Mouse (Mus musculus): ENCODE data around the gene Dppa5a.
"Not testable (repeated sequence)": the region's sequence is repeated elsewhere in the genome, so short reads cannot be mapped to it uniquely, and the experiment has no call there.

Dppa5a gene

DNA sequence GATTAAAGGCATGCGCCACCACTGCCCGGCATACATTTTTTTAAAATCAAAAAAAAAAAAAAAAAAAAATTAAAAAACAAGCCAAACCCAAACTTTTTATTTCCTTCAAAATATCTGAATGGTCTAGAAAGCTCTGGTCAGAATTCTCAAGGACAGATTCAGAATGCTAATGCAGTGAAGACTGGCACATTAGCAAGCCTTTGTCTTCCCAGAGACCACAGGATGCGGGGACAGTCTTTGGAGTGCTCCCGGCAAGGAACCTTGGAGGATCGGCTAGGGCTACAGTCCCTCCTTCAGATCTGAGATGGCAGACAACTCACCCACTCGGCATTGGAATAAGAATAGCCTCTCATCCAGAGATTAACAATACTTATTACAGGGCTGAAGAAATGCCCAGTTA is 3.3 kb downstream of the Dppa5a start:
- no peak for DNase-seq (ENCODE audit: low read depth)

DNA sequence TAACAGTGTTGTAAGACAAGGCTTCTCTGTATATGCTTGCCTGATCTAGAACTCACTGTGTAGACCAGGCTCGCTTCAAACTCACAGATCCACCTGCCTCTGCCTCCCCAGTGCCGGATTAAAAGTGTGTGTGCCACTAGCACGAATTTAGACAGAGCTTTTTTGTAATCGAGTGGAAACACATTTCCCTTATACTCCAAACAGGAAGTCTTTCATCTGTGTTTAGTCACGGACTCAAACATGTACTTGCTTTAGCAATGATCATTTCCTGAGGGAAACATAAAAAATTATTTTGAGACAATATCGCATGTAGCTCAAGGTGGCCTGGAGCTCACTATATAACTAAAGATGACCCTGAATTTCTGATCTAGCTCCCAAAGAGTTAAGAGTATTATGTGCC is 4.6 kb downstream of the Dppa5a start:
- DNase-seq (ENCODE audit: low read depth) = peak; percentile 17

DNA sequence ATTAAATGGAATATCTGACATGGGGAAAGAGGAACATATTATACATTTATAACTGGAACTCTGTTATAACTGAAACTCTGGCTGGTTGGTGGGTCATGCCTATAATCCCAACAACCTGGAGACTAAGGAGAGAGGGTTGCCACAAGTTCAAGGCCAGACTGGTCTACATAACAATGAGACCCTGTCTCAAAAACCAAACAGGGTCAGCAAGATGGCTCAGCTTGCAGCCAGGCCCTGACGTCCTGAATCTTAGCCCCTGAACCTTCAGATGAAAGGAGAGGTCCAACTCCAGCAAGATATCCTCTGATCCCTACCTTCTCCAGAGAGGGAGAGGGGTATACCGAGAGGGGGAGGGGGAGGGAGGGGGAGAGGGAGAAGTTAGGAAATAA is 7.5 kb downstream of the Dppa5a start:
- no peak for DNase-seq (ENCODE audit: low read depth)

DNA sequence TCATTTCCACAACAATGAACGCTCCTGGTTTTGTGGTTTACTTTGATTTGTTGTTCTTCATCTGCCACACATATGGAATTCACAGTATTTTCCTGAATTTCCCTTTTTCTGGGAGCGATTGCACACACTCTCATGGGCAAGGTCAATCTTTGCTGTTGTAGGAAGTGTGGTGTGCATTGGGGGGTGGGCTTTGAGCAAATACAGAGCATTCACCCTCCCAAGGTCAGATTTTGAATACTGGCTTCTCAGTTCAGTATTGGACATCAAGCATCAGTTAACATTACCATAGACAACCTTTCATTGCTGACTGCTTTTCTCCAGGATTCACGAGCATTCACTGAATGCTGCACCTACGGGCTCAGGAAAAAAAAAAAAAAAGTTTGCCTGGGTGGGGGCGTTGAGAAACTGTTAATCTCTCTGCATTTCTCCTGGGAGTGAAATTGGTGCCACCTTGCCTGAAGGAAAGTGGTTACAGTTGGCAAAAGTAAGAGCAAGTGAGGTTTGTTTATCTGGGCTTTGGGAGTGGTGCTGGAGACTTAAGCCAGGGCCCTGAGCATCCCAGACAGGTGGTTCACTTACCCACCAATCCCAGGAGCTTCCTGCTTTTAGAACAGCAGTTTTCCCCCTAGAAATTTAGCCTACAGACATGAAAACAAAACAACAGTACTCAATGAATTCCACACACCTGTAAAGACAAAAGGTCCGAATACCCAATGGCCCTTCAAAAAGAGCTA is 8.1 kb downstream of the Dppa5a start:
- DNase-seq (ENCODE audit: low read depth) = no peak

DNA sequence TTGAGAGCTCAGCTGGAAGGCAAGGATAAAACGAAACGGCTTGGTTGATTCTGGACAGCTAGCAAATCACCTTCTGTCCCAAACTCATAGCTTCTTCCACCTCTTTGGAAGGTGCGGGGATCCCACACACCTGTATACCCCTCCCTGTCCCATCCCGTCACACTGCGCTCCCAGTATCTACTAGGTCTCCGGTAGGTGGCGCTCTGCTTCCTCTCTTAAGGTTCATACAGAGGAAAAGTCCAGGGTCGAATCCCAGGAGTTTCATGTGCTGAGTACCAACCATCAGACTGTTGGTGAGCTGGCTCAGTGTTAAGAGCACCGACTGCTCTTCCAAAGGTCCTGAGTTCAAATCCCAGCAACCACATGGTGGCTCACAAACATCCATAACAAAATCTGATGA is 9.9 kb downstream of the Dppa5a start:
- peak; percentile 69 for DNase-seq (ENCODE audit: low read depth)

DNA sequence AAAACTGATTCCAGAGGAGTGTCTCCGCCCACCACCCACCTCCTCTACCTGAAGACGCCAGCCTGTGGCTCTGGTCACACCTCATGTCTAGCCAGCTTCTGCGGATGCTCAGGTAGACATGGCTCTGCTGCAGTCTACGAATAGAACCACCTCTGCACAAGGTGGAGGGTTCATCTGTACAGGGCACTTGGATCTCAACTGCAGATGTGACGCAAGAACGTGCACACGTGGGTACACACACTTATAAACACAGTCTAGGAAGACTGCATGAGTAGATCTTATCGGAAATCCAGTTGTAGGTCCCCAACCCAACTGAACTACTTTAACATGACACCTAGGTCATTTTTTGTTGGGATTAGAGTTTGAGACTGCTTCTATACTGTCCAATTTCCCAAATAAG is 12.4 kb downstream of the Dppa5a start, which contains the start of gene Gsta2:
Gene Gsta2, minus strand, starts transcription at position 178 of the 400 bp plus-strand sequence.
- DNase-seq (ENCODE audit: low read depth) = no peak

DNA sequence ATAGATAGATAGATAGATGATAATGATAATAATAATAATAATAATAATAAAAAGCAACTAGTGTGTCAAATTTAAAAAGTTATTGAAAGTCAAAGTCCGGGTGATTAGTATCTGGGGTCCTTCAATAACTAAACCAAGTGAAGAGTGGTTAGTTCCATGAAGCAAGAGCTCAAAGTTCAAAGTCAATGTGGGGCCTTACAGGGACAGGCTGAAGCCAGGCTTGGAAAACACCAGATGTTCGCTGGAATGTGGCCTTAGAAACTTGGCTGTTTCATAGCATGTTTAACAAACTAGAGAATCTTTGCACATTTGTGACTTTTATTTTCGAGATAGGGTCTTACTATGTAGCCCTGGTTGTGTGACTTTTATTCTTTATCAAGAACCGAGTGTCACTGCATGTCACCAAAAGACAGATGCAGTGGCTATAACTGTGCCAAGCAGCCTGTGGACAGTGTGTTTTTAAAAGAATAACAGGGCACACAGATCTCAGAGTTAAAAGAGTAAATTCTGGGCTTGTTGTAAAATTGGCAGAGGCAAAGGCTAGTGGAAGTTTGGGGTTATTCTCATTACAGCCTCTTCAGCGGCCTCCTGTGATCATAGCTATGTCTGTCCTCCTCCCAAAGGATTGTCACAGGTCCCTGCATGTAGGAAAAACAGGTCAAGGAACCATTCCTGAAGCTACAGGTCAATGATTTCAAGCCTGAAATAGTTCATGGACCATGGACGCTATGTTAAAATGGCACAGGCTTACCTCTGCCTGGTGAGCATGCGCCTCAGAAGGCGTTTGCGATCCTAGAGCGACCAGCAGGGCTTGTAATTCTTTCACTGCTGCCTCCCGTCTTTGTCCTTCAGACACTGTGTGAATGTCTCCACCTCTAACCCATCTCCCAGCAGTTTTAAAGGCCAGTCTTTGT is 13.1 kb downstream of the Dppa5a start:
- DNase-seq (ENCODE audit: low read depth) = no peak

DNA sequence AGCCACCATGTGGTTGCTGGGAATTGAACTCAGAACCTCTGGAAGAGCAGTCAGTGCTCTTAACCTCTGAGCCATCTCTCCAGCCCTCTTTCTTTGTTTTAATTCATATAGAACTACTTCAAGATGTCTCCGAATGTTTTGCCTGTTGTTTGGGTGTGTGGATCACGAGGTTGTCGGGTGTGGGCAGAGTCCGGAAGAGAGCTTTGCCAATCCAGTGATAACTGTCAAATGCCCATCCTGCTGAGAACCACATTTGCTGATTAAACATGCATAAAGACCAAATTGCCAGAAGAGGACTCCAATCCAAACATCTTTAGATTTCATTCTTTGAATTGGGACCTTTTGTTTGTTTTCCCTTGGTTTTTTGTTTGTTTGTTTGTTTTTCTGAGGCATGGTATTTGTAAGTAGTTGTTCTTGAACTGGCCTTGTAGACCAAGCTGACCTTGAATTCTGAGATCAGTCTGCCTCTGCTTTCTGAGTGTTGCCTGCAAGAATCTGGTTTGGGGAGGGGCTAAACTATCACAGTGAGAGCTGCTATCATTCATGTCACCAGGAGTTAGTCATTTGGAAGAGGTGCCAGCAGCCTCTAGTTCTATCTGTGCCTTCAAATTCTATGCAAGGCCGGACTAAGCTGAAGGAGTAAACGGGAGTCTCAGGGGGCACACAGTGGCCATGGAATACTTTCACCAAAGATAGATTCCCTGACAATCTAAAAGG is 16.3 kb downstream of the Dppa5a start:
- no peak for DNase-seq (ENCODE audit: low read depth)

DNA sequence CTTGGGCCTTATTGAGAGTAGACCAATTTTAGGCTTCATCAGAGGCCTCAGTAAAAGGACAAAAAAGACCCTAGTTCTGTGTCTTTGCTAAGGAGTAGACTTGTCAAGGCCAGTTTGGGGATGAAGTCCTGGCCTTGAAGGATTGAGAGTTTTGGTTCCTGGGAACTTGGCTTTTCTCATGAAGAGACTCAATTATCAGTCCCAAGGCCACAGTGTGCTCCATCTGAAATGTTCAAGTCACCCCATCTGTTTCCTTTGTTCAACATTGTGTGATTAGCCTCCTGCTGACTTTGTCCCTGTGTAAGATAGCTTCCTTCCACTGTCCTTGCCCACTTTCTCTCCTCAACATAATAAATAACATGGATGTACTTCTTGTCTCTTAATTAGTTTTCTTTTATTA is 18.0 kb downstream of the Dppa5a start:
- DNase-seq (ENCODE audit: low read depth) = not testable (repeated sequence)

DNA sequence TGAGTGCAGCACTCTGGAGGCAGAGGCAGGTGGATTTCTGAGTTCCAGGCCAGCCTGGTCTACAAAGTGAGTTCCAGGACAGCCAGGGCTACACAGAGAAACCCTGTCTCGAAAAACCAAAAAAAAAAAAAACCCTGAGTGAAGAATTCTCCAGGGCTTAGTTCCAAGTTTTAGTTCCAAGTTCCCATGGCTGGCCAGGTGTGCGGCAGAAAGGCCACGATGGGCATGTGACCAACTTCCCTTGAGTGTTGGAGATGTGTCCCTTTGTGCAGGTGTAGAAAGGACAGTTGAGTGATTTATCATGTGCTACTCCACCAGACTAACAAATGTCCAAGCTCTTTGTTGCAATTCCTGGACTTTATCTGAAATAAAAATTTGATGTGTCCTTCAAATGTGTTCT is 18.8 kb downstream of the Dppa5a start:
- DNase-seq (ENCODE audit: low read depth) = not testable (repeated sequence)

DNA sequence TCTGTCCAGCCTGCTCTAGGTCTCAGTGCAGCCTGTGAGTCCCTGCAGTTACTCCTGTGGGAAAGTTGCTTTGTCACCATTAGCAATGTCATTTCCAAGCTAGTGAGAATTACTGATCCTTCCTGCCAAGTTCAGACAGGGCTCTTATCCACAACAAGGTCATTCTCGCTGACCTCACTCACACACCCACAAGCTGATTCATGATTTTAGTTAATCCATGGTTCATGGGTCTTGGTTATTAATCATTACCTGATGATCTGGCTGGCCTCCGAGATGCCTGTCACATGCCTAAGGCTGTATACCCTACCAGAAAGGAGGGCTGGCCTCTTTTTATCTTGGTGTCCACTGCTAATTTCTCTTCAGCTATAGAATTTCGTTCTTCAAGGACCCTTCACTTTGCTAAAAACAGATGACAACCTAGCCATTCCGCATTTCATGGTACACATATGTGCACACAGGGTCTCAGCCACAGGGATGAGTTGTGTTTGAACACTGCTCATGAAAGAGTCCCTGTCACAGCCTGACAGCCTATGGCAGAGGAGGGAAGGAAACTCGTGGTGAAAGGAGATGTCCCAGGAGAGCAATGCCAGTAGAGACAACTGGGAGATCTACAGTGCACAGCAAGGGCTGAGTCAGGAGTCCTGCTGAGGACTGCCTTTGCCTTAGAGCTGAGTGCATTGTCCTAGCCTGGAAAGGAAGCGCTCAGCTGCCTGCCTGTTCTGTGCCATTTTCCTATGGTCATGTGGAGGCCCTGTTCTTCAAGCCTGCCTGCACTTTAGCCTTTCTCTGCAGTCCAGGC is 19.6 kb downstream of the Dppa5a start:
- not testable (repeated sequence) for DNase-seq (ENCODE audit: low read depth)

DNA sequence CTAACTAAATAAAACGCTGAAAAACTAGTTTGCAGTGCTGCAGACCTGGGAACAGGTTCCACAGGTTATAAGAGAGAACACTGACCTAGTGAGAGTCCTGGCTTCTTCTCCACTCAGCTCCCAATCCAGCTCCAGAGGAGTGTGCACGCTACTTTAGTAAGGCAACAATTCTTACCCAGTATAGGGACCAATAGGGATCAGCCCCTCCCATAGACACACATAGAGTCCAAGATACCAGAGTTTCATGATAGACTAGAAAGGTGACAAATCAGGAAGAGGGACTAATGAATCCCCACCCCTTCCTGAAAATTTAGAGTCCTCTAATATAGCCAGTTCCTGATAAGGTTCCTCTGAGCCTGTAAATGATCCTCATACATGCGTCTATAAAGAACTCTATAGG is 21.0 kb downstream of the Dppa5a start:
- DNase-seq (ENCODE audit: low read depth) = no peak

DNA sequence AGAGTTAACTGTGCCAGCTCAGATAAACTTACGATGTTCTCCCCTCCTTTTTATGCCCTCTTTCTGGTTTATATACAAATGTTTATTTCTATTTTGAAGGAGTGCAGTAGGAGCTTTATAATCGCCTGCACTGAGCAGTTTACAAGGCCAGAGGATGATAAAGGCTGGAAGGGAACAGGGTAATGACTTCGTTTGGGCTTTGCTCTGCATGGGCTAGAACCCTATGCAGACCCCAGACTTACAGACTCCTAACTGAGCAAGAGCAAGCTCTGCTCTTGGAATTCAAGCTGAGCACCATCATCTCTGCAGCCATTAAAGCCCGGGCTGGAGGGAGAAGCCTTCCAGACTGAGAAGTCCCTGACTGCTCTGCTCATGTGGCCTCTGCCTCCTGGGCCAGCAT is 22.7 kb downstream of the Dppa5a start:
- DNase-seq (ENCODE audit: low read depth) = not testable (repeated sequence)

DNA sequence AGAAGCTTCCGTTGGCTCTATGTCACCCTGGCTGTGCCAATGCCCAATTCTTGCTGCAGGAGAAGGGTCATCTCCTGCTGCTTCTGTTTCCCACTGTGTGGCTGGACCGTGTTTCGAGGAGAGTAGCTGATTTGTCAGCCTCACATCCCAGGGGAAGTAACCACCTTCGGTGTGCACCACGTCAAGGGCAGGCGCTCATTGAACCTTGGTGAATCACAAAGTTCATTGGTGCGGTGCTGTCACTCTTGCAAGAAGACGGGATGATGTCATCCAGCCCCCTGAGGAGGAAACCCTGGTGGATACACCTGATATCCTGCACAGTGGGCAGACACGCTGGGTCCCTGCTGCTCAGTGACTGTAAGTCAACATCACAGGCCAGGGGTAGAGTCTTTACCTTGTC is 24.9 kb downstream of the Dppa5a start:
- not testable (repeated sequence) for DNase-seq (ENCODE audit: low read depth)

DNA sequence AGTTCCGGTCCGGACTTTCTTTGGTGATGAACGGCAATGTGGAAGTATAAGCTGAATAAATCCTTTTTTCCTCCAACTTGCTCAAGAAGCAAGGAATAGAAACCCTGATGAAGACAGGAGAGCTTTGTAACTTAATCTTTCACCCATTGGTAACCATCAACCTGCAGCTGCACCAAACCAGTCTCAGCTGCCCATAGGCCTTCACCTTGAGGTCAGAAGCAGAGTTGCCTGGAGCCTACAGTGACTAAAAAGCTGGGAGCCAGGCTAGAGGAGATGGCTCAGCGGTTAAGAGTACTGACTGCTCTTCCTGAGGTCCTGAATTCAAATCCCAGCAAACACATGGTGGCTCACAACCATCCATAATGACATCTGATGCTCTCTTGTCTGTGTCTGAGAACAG is 25.5 kb downstream of the Dppa5a start:
- DNase-seq (ENCODE audit: low read depth) = not testable (repeated sequence)

DNA sequence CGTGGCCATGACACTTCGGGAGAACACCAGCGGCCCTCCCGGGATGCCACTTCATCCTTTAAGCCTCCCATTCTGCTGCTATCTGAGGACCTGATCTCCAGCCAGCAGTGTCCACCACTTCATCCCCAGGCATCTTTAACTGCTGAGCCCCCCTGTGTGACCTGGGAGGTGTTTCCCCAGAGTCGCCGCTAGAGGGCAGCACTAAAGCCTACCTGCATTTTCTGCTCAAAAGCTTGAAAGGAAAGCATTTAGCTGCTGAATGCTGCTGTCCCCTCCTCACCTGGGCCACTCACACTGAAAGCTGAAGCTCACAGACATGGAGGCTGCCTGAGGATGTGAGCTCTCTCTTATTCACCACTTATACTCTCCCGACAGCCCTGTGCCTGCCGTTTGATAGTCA is 27.7 kb downstream of the Dppa5a start:
- peak; percentile 48 for DNase-seq (ENCODE audit: low read depth)

DNA sequence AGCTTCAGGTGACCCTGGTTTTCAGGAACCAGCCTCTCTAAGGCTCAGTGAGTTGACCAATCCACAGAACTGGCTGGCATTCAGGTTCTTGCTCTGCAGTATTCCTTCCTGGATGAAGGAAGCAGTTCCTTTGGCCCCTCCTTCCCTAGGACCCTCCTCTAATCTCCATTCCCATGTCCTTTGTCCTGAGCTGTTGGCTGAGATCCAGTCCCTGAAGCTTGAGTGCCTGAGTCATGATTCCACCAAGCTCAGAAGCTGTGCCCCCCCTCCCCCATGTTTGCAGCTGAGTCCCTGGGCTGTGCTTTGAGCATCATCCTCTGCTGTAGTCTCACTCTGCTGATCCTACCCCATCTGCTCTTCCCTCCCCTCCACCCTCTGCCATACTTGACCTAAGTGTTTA is 30.9 kb downstream of the Dppa5a start:
- DNase-seq (ENCODE audit: low read depth) = not testable (repeated sequence)

DNA sequence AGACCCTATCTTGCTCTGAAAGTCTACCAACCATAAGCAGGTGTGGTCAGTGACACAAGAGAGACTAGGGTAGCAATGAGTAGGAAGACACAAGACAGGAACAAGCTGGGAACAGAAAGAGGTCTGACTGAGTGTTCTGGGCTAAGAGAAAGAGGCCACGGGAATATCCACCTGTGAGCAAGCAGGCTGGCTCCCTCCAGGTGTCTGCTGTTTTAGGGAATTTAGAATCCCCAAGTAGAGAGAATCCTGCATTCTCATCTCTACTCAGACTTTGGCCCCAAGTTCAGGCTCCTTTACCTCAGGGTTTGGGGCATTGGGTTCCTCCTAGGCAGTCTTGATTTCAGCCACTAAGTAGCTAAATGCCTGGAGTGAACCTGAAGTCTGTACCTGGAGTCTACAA is 40.7 kb downstream of the Dppa5a start, which contains the start of gene Omt2b:
Gene Omt2b, plus strand, starts transcription at position 301 of the 400 bp plus-strand sequence.
- not testable (repeated sequence) for DNase-seq (ENCODE audit: low read depth)

DNA sequence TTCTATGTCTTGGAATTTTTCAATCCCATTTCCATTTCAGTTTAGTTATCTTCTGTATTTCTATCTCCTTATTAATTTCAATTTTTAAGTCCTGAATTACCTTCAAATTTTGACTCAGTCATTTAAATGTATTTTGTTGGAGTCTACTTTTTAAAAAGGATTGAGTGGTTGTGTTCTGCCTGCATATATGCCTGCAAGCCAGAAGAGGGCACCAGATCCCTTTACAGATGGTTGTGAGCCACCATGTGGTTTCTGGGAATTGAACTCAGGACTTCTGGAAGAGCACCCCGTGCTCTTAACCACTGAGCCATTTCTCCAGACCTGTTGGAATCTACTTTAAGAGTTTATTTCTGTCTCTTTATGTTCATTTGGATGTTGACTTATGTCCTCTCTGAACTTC is 48.5 kb downstream of the Dppa5a start:
- DNase-seq (ENCODE audit: low read depth) = peak; percentile 2
